Mouse (Mus musculus) erythroblast, embryonic 14.5 days (primary cell): ENCODE data around the gene 1700047I17Rik2. TPM values are rescaled to one million over a fixed set of nuclear protein-coding genes. Genes with fewer than 3 reads are reported as not detected.
"Not testable (repeated sequence)": the region's sequence is repeated elsewhere in the genome, so short reads cannot be mapped to it uniquely, and the experiment has no call there.

Experiments used
- H3K27me3 ChIP-seq: 2 replicates; pipeline ENCODE4 v1.6.1; 2012; ENCODE audit warnings: inconsistent platforms; ENCODE audit not compliant: control insufficient read depth
- H3K36me3 ChIP-seq: 2 replicates; pipeline ENCODE4 v1.6.1; 2012; ENCODE audit warnings: mild to moderate bottlenecking, inconsistent platforms; ENCODE audit not compliant: control insufficient read depth
- H3K4me1 ChIP-seq: 2 replicates; pipeline ENCODE4 v1.6.1; 2012; ENCODE audit warnings: inconsistent platforms; ENCODE audit not compliant: control insufficient read depth
- H3K4me3 ChIP-seq: replicated peaks from 2 replicates; pipeline ENCODE3; 2012; ENCODE audit warnings: moderate library complexity, mild to moderate bottlenecking, inconsistent platforms
- H3K9me3 ChIP-seq: 2 replicates; pipeline ENCODE4 v1.6.1; 2012; ENCODE audit warnings: low read length, inconsistent platforms, mixed read lengths; ENCODE audit not compliant: control insufficient read depth
- polyA plus RNA-seq: library from polyadenylated mRNA; stranded (reverse); fragments of >175 nt; gene quantifications from 2 replicates; pipeline ENCODE4 v1.2.3, GENCODE M21; 2012

Gene 1700047I17Rik2
- not detected in 2 replicates for polyA plus RNA-seq

DNA sequence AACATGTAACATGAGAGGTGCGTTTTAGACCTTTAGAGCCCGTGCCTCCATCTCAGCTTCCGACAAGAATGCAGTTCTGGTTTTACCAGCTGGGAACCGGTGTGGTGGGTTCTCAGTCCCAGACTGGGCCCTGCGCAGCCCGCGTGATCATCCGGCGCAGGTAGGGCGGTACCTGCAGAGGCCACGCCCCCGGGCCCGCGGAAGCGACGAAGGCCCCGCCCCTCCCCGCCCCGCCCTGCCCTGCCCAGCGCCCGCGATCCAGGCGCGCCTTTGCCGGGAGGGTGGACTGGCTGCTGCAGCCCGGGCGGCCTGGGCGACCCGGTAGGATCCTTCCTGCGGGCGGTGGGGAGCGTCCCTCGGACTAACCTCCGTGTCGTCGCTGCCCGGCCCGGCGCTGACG, at the start of gene 1700047I17Rik2:
Gene 1700047I17Rik2, plus strand, starts transcription at position 287 of the 400 bp plus-strand sequence.
- not testable (repeated sequence) for H3K4me3 ChIP-seq, H3K36me3 ChIP-seq, H3K9me3 ChIP-seq, H3K4me1 ChIP-seq, H3K27me3 ChIP-seq

DNA sequence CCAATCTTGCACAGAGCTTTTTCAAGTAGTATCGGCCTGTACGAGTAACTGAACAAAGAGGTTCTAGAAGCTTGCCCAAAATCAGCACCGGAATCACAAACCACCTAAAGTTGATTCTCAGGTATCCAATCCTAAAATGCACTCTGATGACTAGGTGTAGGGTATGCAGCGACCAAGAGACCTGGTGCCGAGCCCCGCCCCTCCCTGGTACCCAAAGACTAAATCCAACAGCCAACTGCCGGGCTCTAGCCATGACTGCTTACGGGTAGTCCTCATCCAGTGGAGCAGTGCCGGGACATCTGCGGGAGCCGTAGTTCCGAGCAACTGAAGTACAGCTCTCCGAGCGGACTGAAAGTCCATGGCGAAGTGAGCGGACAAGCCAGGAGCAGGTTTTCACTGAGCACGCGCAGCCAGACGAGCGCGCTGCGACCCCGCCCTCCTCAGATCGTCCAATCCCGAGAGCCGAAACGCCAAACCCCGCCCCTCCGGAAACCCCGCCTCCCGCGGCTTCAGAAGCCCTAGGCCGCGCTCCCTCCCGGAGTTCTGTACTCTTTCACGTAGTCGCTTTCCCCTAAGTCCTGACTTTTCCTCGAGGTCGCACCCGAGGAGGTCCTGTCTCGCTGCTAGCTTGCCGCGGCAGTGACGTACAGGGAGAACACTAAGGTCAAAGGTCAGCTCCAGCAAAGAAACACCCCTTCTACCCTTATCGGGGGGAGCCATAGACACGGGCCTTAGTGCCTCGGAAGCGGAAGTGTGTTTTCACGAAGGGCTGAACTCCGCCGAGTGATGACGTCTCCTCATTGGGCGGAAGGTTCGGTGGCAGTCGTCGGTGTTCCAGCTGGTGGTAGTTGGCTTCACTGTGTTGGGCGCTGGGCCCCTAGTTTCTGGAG, 44.6 kb upstream of the 1700047I17Rik2 start, which contains the start of gene Srp54b:
Gene Srp54b, plus strand, starts transcription at position 546 of the 890 bp plus-strand sequence.
- not testable (repeated sequence) for H3K27me3 ChIP-seq, H3K9me3 ChIP-seq, H3K36me3 ChIP-seq, H3K4me1 ChIP-seq, H3K4me3 ChIP-seq

DNA sequence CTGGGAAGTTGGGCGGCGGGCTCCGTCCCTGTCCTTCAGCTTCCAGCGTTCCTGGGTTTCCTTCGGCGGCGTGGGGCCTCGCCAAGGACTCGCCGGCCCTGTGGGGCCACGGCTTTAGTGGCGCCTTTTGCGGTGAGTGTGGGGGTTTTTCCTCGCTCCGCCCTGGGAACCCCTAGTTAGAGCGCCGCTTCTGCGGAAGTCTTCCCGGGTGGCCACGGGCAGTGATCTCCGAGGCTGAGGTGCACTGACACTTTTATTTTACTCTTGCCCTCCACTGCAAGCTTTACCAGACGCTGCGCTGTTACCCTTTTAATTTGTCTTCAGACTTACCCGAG, 44.0 kb upstream of the 1700047I17Rik2 start:
- H3K36me3 ChIP-seq, H3K4me3 ChIP-seq, H3K4me1 ChIP-seq, H3K9me3 ChIP-seq, H3K27me3 ChIP-seq: not testable (repeated sequence)

DNA sequence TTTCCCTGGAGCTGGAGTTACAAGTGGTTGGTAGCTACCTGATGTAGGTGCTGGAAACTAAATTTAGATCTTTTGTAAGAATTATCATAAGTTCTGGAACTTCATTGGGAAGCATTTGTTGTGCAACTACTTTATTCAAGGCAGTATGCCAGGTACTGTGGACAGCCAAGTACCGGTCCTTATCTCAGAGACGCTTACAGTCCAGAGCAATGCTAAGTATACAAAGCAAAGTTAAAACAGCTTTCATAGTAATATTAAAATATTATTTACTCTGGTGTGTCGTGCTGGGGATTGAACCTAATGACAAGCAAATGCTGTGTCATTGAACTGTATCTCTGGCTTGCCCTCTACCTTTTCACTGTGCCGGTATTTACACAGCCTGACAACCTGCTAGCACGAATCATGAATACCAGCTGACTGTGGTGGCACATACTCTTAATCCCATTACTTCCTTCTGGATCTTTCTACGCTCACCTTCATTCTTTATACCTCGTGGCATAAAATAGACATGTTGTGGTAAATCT, 32.3 kb upstream of the 1700047I17Rik2 start:
- not testable (repeated sequence) for H3K9me3 ChIP-seq, H3K4me3 ChIP-seq, H3K4me1 ChIP-seq, H3K36me3 ChIP-seq, H3K27me3 ChIP-seq

DNA sequence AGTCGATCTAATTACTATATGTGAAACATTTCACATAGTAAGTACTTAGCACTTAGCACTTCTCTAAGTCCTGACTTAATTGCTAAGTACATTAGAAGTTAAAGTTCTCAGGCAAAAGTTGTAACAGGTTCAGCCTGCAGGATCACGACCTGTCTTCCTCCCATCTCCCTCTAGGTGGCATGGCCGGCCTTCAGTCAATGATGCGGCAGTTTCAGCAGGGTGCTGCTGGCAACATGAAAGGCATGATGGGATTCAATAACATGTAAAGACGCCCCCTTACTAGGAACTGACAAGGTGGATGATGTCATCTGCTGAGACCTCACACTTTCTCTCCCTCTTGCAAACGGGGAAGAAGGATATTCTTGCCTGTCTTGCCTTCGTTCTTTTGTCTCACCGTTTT, 11.7 kb upstream of the 1700047I17Rik2 start:
- H3K4me1 ChIP-seq = not testable (repeated sequence)

DNA sequence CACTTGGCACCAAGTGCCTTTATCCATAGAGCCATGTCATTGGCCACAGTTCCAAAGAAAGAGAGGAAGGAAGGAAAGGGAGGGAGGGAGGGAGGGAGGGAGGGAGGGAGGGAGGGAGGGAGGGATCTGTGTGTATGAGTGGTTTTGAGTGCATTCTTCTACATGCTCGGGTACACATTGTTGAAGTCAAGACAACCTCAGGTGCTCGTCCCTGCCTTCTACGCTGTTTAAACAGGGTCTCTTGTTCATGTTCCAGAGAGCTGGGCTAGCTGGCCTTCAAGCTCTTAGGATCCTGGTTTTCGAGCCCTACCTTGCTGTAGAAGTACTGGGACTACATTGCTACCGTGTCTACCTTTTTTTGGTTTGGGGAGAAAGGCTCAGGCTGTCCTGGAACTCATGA, 10.3 kb upstream of the 1700047I17Rik2 start:
- not testable (repeated sequence) for H3K4me3 ChIP-seq, H3K9me3 ChIP-seq, H3K4me1 ChIP-seq, H3K36me3 ChIP-seq, H3K27me3 ChIP-seq

More for the DNA sequence above, 11.7 kb upstream of the 1700047I17Rik2 start:
- not testable (repeated sequence) for H3K36me3 ChIP-seq, H3K9me3 ChIP-seq, H3K4me3 ChIP-seq, H3K27me3 ChIP-seq

DNA sequence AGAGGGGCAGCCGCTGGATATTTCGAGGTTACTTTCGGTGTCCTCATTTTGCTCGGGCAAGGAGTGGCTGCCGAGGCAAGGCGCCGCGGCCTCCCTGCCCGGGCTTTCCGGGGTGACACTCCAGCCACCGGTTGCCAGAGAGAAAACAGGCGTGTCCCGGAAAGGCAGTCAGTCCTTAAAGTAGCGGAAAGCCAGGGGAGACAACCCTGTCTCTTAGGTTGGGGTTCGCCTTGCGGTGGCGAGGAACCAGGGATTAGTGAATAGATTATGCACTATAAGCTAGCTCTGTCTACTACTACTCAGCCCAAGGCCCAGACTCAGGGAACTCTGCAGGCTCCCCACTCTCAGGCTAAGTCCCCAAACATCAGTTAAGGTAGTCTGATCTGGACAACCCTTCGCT, 407 bp downstream of the 1700047I17Rik2 start:
- H3K36me3 ChIP-seq = not testable (repeated sequence)

GRCm38 (mm10) chr12:55212944-55213343, 13.6 kb downstream of the 1700047I17Rik2 start:
- not testable (repeated sequence) for H3K9me3 ChIP-seq, H3K27me3 ChIP-seq, H3K4me3 ChIP-seq, H3K36me3 ChIP-seq, H3K4me1 ChIP-seq

More for the DNA sequence above, 407 bp downstream of the 1700047I17Rik2 start:
- not testable (repeated sequence) for H3K9me3 ChIP-seq, H3K4me3 ChIP-seq, H3K27me3 ChIP-seq, H3K4me1 ChIP-seq

DNA sequence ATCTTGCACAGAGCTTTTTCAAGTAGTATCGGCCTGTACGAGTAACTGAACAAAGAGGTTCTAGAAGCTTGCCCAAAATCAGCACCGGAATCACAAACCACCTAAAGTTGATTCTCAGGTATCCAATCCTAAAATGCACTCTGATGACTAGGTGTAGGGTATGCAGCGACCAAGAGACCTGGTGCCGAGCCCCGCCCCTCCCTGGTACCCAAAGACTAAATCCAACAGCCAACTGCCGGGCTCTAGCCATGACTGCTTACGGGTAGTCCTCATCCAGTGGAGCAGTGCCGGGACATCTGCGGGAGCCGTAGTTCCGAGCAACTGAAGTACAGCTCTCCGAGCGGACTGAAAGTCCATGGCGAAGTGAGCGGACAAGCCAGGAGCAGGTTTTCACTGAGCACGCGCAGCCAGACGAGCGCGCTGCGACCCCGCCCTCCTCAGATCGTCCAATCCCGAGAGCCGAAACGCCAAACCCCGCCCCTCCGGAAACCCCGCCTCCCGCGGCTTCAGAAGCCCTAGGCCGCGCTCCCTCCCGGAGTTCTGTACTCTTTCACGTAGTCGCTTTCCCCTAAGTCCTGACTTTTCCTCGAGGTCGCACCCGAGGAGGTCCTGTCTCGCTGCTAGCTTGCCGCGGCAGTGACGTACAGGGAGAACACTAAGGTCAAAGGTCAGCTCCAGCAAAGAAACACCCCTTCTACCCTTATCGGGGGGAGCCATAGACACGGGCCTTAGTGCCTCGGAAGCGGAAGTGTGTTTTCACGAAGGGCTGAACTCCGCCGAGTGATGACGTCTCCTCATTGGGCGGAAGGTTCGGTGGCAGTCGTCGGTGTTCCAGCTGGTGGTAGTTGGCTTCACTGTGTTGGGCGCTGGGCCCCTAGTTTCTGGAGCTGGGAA, 30.5 kb downstream of the 1700047I17Rik2 start, which contains the start of gene Srp54c:
Gene Srp54c, plus strand, starts transcription at position 543 of the 894 bp plus-strand sequence.
- not testable (repeated sequence) for H3K27me3 ChIP-seq, H3K9me3 ChIP-seq, H3K4me1 ChIP-seq, H3K36me3 ChIP-seq
- peak within 1 kb of the TSS; percentile 61 for H3K4me3 ChIP-seq

DNA sequence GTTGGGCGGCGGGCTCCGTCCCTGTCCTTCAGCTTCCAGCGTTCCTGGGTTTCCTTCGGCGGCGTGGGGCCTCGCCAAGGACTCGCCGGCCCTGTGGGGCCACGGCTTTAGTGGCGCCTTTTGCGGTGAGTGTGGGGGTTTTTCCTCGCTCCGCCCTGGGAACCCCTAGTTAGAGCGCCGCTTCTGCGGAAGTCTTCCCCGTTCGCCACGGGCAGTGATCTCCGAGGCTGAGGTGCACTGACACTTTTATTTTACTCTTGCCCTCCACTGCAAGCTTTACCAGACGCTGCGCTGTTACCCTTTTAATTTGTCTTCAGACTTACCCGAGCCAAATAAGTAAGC, 31.1 kb downstream of the 1700047I17Rik2 start:
- H3K36me3 ChIP-seq, H3K4me1 ChIP-seq, H3K9me3 ChIP-seq, H3K27me3 ChIP-seq: not testable (repeated sequence)
- H3K4me3 ChIP-seq = peak overlapping the region; percentile 61

DNA sequence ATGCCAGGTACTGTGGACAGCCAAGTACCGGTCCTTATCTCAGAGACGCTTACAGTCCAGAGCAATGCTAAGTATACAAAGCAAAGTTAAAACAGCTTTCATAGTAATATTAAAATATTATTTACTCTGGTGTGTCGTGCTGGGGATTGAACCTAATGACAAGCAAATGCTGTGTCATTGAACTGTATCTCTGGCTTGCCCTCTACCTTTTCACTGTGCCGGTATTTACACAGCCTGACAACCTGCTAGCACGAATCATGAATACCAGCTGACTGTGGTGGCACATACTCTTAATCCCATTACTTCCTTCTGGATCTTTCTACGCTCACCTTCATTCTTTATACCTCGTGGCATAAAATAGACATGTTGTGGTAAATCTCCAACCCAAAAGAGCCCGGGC, 42.9 kb downstream of the 1700047I17Rik2 start:
- not testable (repeated sequence) for H3K4me1 ChIP-seq, H3K9me3 ChIP-seq, H3K27me3 ChIP-seq, H3K36me3 ChIP-seq, H3K4me3 ChIP-seq

GRCm38 (mm10) chr12:55261950-55262349, 62.6 kb downstream of the 1700047I17Rik2 start:
- H3K4me3 ChIP-seq, H3K27me3 ChIP-seq, H3K9me3 ChIP-seq, H3K4me1 ChIP-seq: not testable (repeated sequence)
- H3K36me3 ChIP-seq = peaks cover 30% of the 10 kb centered on the region

GRCm38 (mm10) chr12:55263385-55263784, 64.0 kb downstream of the 1700047I17Rik2 start:
- H3K9me3 ChIP-seq, H3K27me3 ChIP-seq, H3K4me1 ChIP-seq, H3K4me3 ChIP-seq: not testable (repeated sequence)
- H3K36me3 ChIP-seq = peaks cover 19% of the 10 kb centered on the region
